Mouse (Mus musculus) ovary, postnatal 10 days (tissue): ENCODE data around the gene Dnajb2.

Experiments
- DNase-seq: peaks from one replicate; pipeline ENCODE4 v3.0.0; 2022; ENCODE audit warnings: low spot score

The Dnajb2 gene

GRCm38 (mm10) chr1:75236117-75237050 is at the start of gene Dnajb2:
Gene Dnajb2, plus strand, starts transcription at chr1:75236406.
- DNase-seq, result peak; percentile 73

GRCm38 (mm10) chr1:75187126-75187525 is 49.1 kb upstream of the Dnajb2 start:
- DNase-seq, result no peak

- no peak for DNase-seq
These were observed 48.2 kb upstream of the Dnajb2 start for GRCm38 (mm10) chr1:75187914-75188483.

- DNase-seq, result no peak
These were observed 45.6 kb upstream of the Dnajb2 start for GRCm38 (mm10) chr1:75190577-75190976.

- DNase-seq, result no peak
These were observed 45.0 kb upstream of the Dnajb2 start for GRCm38 (mm10) chr1:75191258-75191621.

- peak; percentile 70 for DNase-seq
These were observed 44.4 kb upstream of the Dnajb2 start, which contains the start of the genes Ankzf1 and Atg9a for GRCm38 (mm10) chr1:75191622-75192402. Gene Ankzf1, plus strand, starts transcription at chr1:75192151. Gene Atg9a, minus strand, starts transcription at chr1:75192196.

GRCm38 (mm10) chr1:75192452-75192851 is 43.8 kb upstream of the Dnajb2 start:
- no peak for DNase-seq

- no peak for DNase-seq
These were observed 35.0 kb upstream of the Dnajb2 start for GRCm38 (mm10) chr1:75201236-75201635.

GRCm38 (mm10) chr1:75208967-75209678 is 27.1 kb upstream of the Dnajb2 start:
- DNase-seq, result peak; percentile 34

GRCm38 (mm10) chr1:75210136-75211087 is 25.8 kb upstream of the Dnajb2 start, which contains the start of the genes Glb1l and Stk16:
Gene Glb1l, minus strand, starts transcription at chr1:75210813.
Gene Stk16, plus strand, starts transcription at chr1:75210838.
- peak; percentile 96 for DNase-seq

GRCm38 (mm10) chr1:75211141-75211708 is 25.0 kb upstream of the Dnajb2 start:
- DNase-seq, result no peak

- no peak for DNase-seq
These were observed 23.7 kb upstream of the Dnajb2 start for GRCm38 (mm10) chr1:75212542-75212941.

- no peak for DNase-seq
These were observed 23.1 kb upstream of the Dnajb2 start for GRCm38 (mm10) chr1:75213096-75213495.

GRCm38 (mm10) chr1:75214442-75214841 is 21.8 kb upstream of the Dnajb2 start:
- no peak for DNase-seq

GRCm38 (mm10) chr1:75214886-75215285 is 21.3 kb upstream of the Dnajb2 start:
- DNase-seq, result no peak

- DNase-seq, result no peak
These were observed 20.4 kb upstream of the Dnajb2 start for GRCm38 (mm10) chr1:75215785-75216184.

- no peak for DNase-seq
These were observed 19.2 kb upstream of the Dnajb2 start for GRCm38 (mm10) chr1:75216797-75217585.

GRCm38 (mm10) chr1:75217893-75218226 is 18.3 kb upstream of the Dnajb2 start:
- no peak for DNase-seq

- no peak for DNase-seq
These were observed 17.8 kb upstream of the Dnajb2 start for GRCm38 (mm10) chr1:75218227-75219001.
